Mouse (Mus musculus): ENCODE results near the gene Rlbp1.

DNA sequence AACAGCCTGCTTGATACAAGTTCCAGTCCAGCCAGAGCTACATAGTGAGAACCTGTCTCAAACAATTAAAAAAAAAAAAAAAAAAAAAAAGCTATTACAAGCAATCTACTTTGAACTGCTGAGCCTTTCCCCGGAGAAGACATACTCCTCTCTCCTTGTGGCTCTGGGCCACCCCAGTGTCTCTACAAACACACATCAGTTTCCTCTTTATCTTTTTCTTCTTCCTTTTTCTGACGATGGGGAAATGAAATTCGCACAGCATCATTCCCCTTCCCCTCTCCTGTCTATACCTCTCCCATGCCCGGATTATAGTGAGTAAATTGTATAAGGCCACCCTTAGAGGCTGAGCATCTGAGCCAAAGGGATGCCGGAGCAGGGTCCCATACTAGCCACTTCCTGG is 18.2 kb downstream of the Rlbp1 start:
- TF ChIP-seq CTCF (IDR thresholded peaks at IDR 0.05; ENCODE audit: low read depth) (no peak), EP300 (IDR thresholded peaks at IDR 0.05; ENCODE audit: low read depth) (no peak)
